Mouse (Mus musculus) limb, embryonic 14.5 days (tissue): Measurements from ENCODE around the gene Olfr906. TPM values are rescaled to one million over a fixed set of nuclear protein-coding genes. Genes with fewer than 3 reads are reported as not detected.

ENCODE experiments used
- ATAC-seq: fragments of 200-750 bp; cut with Nextera tagmentation; 2 replicates; pipeline ENCODE4 v1.8.0; 2017; ENCODE audit warnings: low read depth, moderate number of reproducible peaks, moderate TSS enrichment; ENCODE audit not compliant: low FRiP score
- DNase-seq: peaks from one replicate; pipeline ENCODE4 v3.0.0-alpha.2; 2015; ENCODE audit warnings: low spot score
- H3K27ac ChIP-seq: fragments of 300-500 bp; sonication (generic); replicated peaks from 2 replicates; pipeline ENCODE4 v1.5.1; 2014; ENCODE audit warnings: low read depth, mild to moderate bottlenecking, low read length, moderate library complexity, mixed read lengths
- H3K27me3 ChIP-seq: fragments of 300-500 bp; sonication (generic); 2 replicates; pipeline ENCODE4 v1.6.1; 2014; ENCODE audit warnings: low read length, mixed read lengths; ENCODE audit not compliant: control insufficient read depth, insufficient read depth
- H3K36me3 ChIP-seq: fragments of 300-500 bp; sonication (generic); 2 replicates; pipeline ENCODE4 v1.6.1; 2014; ENCODE audit warnings: mild to moderate bottlenecking, low read length, moderate library complexity, mixed read lengths; ENCODE audit not compliant: control insufficient read depth, insufficient read depth
- H3K4me1 ChIP-seq: fragments of 300-500 bp; sonication (generic); 2 replicates; pipeline ENCODE4 v1.6.1; 2014; ENCODE audit warnings: antibody characterized with exemption, low read length, mixed read lengths; ENCODE audit not compliant: control insufficient read depth, insufficient read depth
- H3K4me2 ChIP-seq: fragments of 300-500 bp; sonication (generic); replicated peaks from 2 replicates; pipeline ENCODE4 v1.6.1; 2014; ENCODE audit warnings: low read depth, mild to moderate bottlenecking, low read length, moderate library complexity; ENCODE audit not compliant: severe bottlenecking
- H3K4me3 ChIP-seq: fragments of 300-500 bp; sonication (generic); replicated peaks from 2 replicates; pipeline ENCODE4 v1.5.1; 2014; ENCODE audit warnings: low read length
- H3K9ac ChIP-seq: fragments of 300-500 bp; sonication (generic); 2 replicates; pipeline ENCODE4 v1.6.1; 2014; ENCODE audit warnings: mild to moderate bottlenecking, low read depth, low read length, moderate library complexity; ENCODE audit not compliant: severe bottlenecking
- H3K9me3 ChIP-seq: fragments of 300-500 bp; sonication (generic); 2 replicates; pipeline ENCODE4 v1.6.1; 2016; ENCODE audit warnings: low read length; ENCODE audit not compliant: control insufficient read depth
- POLR2A ChIP-seq: fragments of 200-500 bp; IDR thresholded peaks from 2 replicates; pipeline ENCODE4 v1.8.0; 2012; ENCODE audit warnings: inconsistent platforms, mild to moderate bottlenecking, moderate library complexity, borderline replicate concordance; ENCODE audit not compliant: insufficient read depth, insufficient read length; ENCODE audit errors: extremely low read depth
- WGBS: fragments of 180-500 bp; shearing (Covaris S2); extraction: QIAGEN DNeasy Blood & Tissue Kit; methylation state at CpG from one replicate; pipeline ENCODE4 v1.1.7; 2014; 5-methylcytosine and 5-hydroxymethylcytosine counted together
- polyA plus RNA-seq, 2 experiments: library from polyadenylated mRNA; depleted of rRNA in 1 of 2; stranded (reverse) in 1 of 2; unstranded in 1 of 2; fragments of >200 nt; fragmentation: Nextera tagmentation in 1 of 2; extraction: Ambion mirVana in 1 of 2; gene quantifications; 2 replicates each; pipeline versions ENCODE4 v1.2.1 to v1.2.3; 2012 to 2014

Olfr906 gene
- polyA plus RNA-seq, 2 experiments, result not detected

DNA sequence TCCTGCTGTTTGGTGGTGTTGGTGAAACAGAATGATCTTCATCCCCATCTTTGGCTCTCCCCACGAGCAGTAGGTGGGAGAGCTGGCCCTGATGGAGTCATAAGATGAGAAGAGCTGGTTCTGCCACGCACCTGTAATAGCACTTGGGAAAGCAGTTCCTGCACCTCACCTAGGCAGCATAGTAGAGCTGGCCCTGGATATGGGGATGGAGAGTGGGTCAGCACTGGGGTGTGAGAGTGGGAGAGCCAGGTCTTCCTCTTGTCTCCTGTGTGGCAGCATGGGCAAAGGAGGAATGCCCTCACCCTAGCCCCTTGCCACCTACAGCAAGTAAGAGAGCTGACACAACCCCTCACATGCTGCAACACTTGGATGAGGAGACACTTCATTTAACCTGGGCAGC is 25.5 kb downstream of the Olfr906 start:
- WGBS, result 59% methylated on average over 2 of the region's 2 CpGs
- DNase-seq, result no peak
- no peaks in the 10 kb centered on the region for H3K9me3 ChIP-seq

DNA sequence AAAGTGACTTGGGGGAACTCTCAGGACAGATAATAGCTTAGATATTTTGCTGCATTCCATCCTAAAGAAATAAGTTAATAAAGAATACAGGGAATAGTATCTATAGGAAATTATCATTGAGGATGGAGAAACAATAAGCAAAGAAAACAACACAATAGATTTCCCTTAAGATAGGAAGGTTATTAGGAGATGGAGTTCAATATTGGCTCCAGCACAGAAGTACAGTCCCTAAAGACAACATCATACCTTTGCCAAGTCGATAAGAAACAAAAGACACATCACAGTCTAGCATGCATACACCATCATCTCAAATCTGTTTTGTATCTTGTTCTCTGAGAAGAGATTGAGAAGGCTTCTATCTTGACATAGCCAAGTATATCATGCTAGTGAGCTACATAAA is 34.4 kb downstream of the Olfr906 start, which contains the start of gene Olfr911-ps1:
Gene Olfr911-ps1 (plus strand): TSS at position 301 of the 400 bp plus-strand sequence.
- DNase-seq, result no peak
- Histone ChIP-seq H3K4me1 (no peaks in the 10 kb centered on the region), H3K27ac (no peak within 1 kb of the TSS), H3K9me3 (no peaks in the 10 kb centered on the region), H3K4me2 (no peak within 1 kb of the TSS), H3K27me3 (no peaks in the 10 kb centered on the region), H3K36me3 (no peaks in the 10 kb centered on the region), H3K4me3 (no peak within 1 kb of the TSS), H3K9ac (no peak within 1 kb of the TSS)
- no peak for ATAC-seq
- 76% methylated on average over 1 of the region's 1 CpGs for WGBS
- no peak for TF ChIP-seq POLR2A

More for the DNA sequence above, 25.5 kb downstream of the Olfr906 start:
- H3K4me1 ChIP-seq, result no peaks in the 10 kb centered on the region
- H3K27me3 ChIP-seq, result no peaks in the 10 kb centered on the region
- no peak for ATAC-seq
- no peak overlapping the region for H3K27ac ChIP-seq
- no peaks in the 10 kb centered on the region for H3K36me3 ChIP-seq
- no peak overlapping the region for H3K4me2 ChIP-seq
- no peak for TF ChIP-seq POLR2A
- no peak overlapping the region for H3K4me3 ChIP-seq
- H3K9ac ChIP-seq, result no peak overlapping the region

GRCm38 (mm10) chr9:38537549-38537948 is 50.7 kb downstream of the Olfr906 start, which contains the start of gene Olfr910:
Olfr910 (plus strand) TSS chr9:38537849.
- no peaks in the 10 kb centered on the region for H3K36me3 ChIP-seq
- no peaks in the 10 kb centered on the region for H3K27me3 ChIP-seq
- ATAC-seq (no peak), DNase-seq (no peak)
- no peak within 1 kb of the TSS for H3K4me2 ChIP-seq
- H3K4me3 ChIP-seq, result no peak within 1 kb of the TSS
- no peak within 1 kb of the TSS for H3K27ac ChIP-seq
- H3K9me3 ChIP-seq, result no peaks in the 10 kb centered on the region
- no peak within 1 kb of the TSS for H3K9ac ChIP-seq
- no peak for TF ChIP-seq POLR2A
- 85% methylated on average over 2 of the region's 2 CpGs for WGBS
- H3K4me1 ChIP-seq, result no peaks in the 10 kb centered on the region

Other genes starting within 250 kb of the Olfr906 start
- gene Olfr143, start 234.3 kb upstream of the Olfr906 start, polyA plus RNA-seq (2012; rRNA removed), result 0.03 and 0.04 TPM in 2 replicates
- gene Olfr143, start 234.3 kb upstream of the Olfr906 start, polyA plus RNA-seq (2014; fragmentation: Nextera tagmentation; extraction: Ambion mirVana), result not detected in 2 replicates
- 0.09 TPM in 1 of 2 replicates, not detected in the other for gene Olfr895, start 219.2 kb upstream of the Olfr906 start, polyA plus RNA-seq (2012; rRNA removed)
- gene Olfr895, start 219.2 kb upstream of the Olfr906 start, polyA plus RNA-seq (2014; fragmentation: Nextera tagmentation; extraction: Ambion mirVana), result not detected in 2 replicates
- not detected in 2 replicates for gene Olfr896-ps1, start 196.0 kb upstream of the Olfr906 start, polyA plus RNA-seq (2012; rRNA removed)
- not detected in 2 replicates for gene Olfr896-ps1, start 196.0 kb upstream of the Olfr906 start, polyA plus RNA-seq (2014; fragmentation: Nextera tagmentation; extraction: Ambion mirVana)
- gene Olfr25, start 158.0 kb upstream of the Olfr906 start, polyA plus RNA-seq (2012; rRNA removed), result not detected in 2 replicates
- gene Olfr25, start 158.0 kb upstream of the Olfr906 start, polyA plus RNA-seq (2014; fragmentation: Nextera tagmentation; extraction: Ambion mirVana), result not detected in 2 replicates
- not detected in 2 replicates for gene Olfr898, start 138.7 kb upstream of the Olfr906 start, polyA plus RNA-seq (2012; rRNA removed)
- not detected in 2 replicates for gene Olfr898, start 138.7 kb upstream of the Olfr906 start, polyA plus RNA-seq (2014; fragmentation: Nextera tagmentation; extraction: Ambion mirVana)
- not detected in 2 replicates for gene Olfr250, start 120.2 kb upstream of the Olfr906 start, polyA plus RNA-seq (2012; rRNA removed)
- gene Olfr250, start 120.2 kb upstream of the Olfr906 start, polyA plus RNA-seq (2014; fragmentation: Nextera tagmentation; extraction: Ambion mirVana), result not detected in 2 replicates
- not detected in 2 replicates for gene Olfr251, start 110.0 kb upstream of the Olfr906 start, polyA plus RNA-seq (2012; rRNA removed)
- not detected in 2 replicates for gene Olfr251, start 110.0 kb upstream of the Olfr906 start, polyA plus RNA-seq (2014; fragmentation: Nextera tagmentation; extraction: Ambion mirVana)
- gene Olfr147, start 85.4 kb upstream of the Olfr906 start, polyA plus RNA-seq (2012; rRNA removed), result not detected in 2 replicates
- gene Olfr147, start 85.4 kb upstream of the Olfr906 start, polyA plus RNA-seq (2014; fragmentation: Nextera tagmentation; extraction: Ambion mirVana), result not detected in 2 replicates
- gene Olfr901, start 57.6 kb upstream of the Olfr906 start, polyA plus RNA-seq (2012; rRNA removed), result not detected in 2 replicates
- not detected in 2 replicates for gene Olfr901, start 57.6 kb upstream of the Olfr906 start, polyA plus RNA-seq (2014; fragmentation: Nextera tagmentation; extraction: Ambion mirVana)
- not detected in 2 replicates for gene Olfr902, start 39.4 kb upstream of the Olfr906 start, polyA plus RNA-seq (2012; rRNA removed)
- not detected in 2 replicates for gene Olfr902, start 39.4 kb upstream of the Olfr906 start, polyA plus RNA-seq (2014; fragmentation: Nextera tagmentation; extraction: Ambion mirVana)
- not detected in 2 replicates for gene Olfr904, start 23.9 kb upstream of the Olfr906 start, polyA plus RNA-seq (2012; rRNA removed)
- gene Olfr904, start 23.9 kb upstream of the Olfr906 start, polyA plus RNA-seq (2014; fragmentation: Nextera tagmentation; extraction: Ambion mirVana), result not detected in 2 replicates
- not detected in 2 replicates for gene Olfr905, start 16.0 kb upstream of the Olfr906 start, polyA plus RNA-seq (2012; rRNA removed)
- gene Olfr905, start 16.0 kb upstream of the Olfr906 start, polyA plus RNA-seq (2014; fragmentation: Nextera tagmentation; extraction: Ambion mirVana), result not detected in 2 replicates
- gene Olfr907, start 8.7 kb downstream of the Olfr906 start, polyA plus RNA-seq (2012; rRNA removed), result not detected in 2 replicates
- not detected in 2 replicates for gene Olfr907, start 8.7 kb downstream of the Olfr906 start, polyA plus RNA-seq (2014; fragmentation: Nextera tagmentation; extraction: Ambion mirVana)
- gene Olfr911-ps1, start 34.5 kb downstream of the Olfr906 start, polyA plus RNA-seq (2012; rRNA removed), result not detected in 2 replicates
- not detected in 2 replicates for gene Olfr911-ps1, start 34.5 kb downstream of the Olfr906 start, polyA plus RNA-seq (2014; fragmentation: Nextera tagmentation; extraction: Ambion mirVana)
- gene Olfr910, start 50.8 kb downstream of the Olfr906 start, polyA plus RNA-seq (2012; rRNA removed), result not detected in 2 replicates
- gene Olfr910, start 50.8 kb downstream of the Olfr906 start, polyA plus RNA-seq (2014; fragmentation: Nextera tagmentation; extraction: Ambion mirVana), result not detected in 2 replicates
- gene Olfr912, start 93.1 kb downstream of the Olfr906 start, polyA plus RNA-seq (2012; rRNA removed), result not detected in 2 replicates
- gene Olfr912, start 93.1 kb downstream of the Olfr906 start, polyA plus RNA-seq (2014; fragmentation: Nextera tagmentation; extraction: Ambion mirVana), result not detected in 2 replicates
- not detected in 2 replicates for gene Olfr913, start 105.7 kb downstream of the Olfr906 start, polyA plus RNA-seq (2012; rRNA removed)
- not detected in 2 replicates for gene Olfr913, start 105.7 kb downstream of the Olfr906 start, polyA plus RNA-seq (2014; fragmentation: Nextera tagmentation; extraction: Ambion mirVana)
- not detected in 2 replicates for gene Olfr914, start 118.0 kb downstream of the Olfr906 start, polyA plus RNA-seq (2012; rRNA removed)
- not detected in 2 replicates for gene Olfr914, start 118.0 kb downstream of the Olfr906 start, polyA plus RNA-seq (2014; fragmentation: Nextera tagmentation; extraction: Ambion mirVana)
- gene Olfr916, start 172.8 kb downstream of the Olfr906 start, polyA plus RNA-seq (2012; rRNA removed), result not detected in 2 replicates
- not detected in 2 replicates for gene Olfr916, start 172.8 kb downstream of the Olfr906 start, polyA plus RNA-seq (2014; fragmentation: Nextera tagmentation; extraction: Ambion mirVana)
- gene Olfr917, start 178.8 kb downstream of the Olfr906 start, polyA plus RNA-seq (2012; rRNA removed), result not detected in 2 replicates
- gene Olfr917, start 178.8 kb downstream of the Olfr906 start, polyA plus RNA-seq (2014; fragmentation: Nextera tagmentation; extraction: Ambion mirVana), result not detected in 2 replicates
- not detected in 2 replicates for gene Olfr918, start 187.5 kb downstream of the Olfr906 start, polyA plus RNA-seq (2012; rRNA removed)
- gene Olfr918, start 187.5 kb downstream of the Olfr906 start, polyA plus RNA-seq (2014; fragmentation: Nextera tagmentation; extraction: Ambion mirVana), result not detected in 2 replicates
- not detected in 2 replicates for gene Olfr919, start 216.6 kb downstream of the Olfr906 start, polyA plus RNA-seq (2012; rRNA removed)
- not detected in 2 replicates for gene Olfr919, start 216.6 kb downstream of the Olfr906 start, polyA plus RNA-seq (2014; fragmentation: Nextera tagmentation; extraction: Ambion mirVana)
- 19.1 and 20.6 TPM in 2 replicates for gene Vwa5a, start 231.2 kb downstream of the Olfr906 start, polyA plus RNA-seq (2012; rRNA removed)
- gene Vwa5a, start 231.2 kb downstream of the Olfr906 start, polyA plus RNA-seq (2014; fragmentation: Nextera tagmentation; extraction: Ambion mirVana), result 26.2 and 28.6 TPM in 2 replicates